Mouse (Mus musculus) liver, embryonic 14.5 days (tissue): ENCODE measurements around the gene Slc17a3.

Source experiments
- CTCF ChIP-seq: IDR thresholded peaks from 2 replicates; pipeline ENCODE4 v1.5.1; 2016; ENCODE audit warnings: antibody characterized with exemption, low read depth, control low read depth
- EP300 ChIP-seq: IDR thresholded peaks from 2 replicates; pipeline ENCODE4 v1.6.1; 2016; ENCODE audit warnings: antibody characterized with exemption, low read depth

DNA sequence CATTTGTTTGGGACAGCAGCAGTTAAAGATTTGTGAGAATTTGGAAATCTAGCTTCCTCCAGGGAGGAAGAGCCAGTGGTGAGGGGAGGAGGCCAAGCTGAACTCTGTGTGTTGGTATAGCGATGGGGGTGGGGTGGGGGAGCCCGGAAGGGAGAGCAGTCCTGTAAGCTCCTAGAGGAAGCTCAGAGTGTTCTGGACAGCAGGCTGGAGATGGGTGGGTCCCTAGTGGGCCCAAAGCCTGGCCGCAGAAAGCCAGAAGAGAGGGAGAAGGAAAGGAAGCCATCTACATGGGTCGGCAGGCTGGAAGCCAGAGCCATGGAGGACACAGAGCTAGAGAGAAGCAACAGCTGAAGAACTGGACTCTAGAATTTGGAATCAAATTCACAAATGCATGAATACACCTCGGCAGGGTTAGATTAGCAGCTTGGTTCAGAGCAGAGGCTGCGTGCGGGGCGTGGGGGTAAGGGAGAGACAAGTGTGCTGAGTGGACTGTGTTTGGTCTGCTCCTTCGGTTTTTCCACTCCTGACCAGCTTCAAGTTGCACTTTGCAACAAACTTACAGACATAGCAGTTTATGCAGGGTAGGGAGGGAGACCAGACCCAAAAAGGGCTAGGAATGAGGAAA, 27.0 kb downstream of the Slc17a3 start:
- TF ChIP-seq CTCF, result no peak
- TF ChIP-seq EP300, result no peak
